ENCODE assay signal across 9 mouse cellular contexts in the genomic region with DNA sequence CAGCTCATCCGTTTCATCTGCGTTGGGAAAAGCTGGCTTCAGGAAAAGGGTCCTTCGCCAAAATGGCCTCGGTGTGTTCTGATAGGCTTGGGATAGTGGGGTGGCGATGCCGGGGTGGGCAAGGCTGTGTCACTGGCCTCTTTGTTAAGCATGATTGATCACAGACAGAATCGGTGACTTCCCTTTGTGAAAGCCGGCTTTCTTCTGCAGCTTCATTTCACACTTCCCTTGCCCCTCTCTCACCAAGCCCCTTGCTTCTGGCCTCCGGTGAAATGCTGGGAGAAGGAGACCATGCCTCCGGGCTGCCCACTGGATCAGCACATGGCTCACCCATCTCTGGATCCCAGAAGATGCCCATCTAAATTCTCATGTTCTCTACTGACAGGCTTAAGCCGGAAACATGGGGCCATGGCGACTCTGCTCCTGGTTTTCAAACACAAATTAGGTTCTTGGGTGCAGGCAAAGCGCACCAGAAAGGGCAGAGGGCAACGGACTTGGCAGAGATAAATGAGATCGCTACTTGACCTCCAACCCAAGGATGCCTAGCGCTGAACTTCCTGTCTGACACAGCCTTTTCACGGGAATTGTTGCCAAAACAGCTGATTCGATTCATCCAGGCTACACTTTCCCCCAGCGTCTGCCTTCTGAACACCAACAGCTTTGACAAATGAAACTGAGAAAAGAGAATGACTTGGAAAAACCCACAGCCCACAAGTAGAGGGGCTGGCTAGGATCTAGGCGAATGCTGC.
DNase-seq lines count a peak whose midpoint lies in the region; ATAC-seq and TF ChIP-seq lines count a peak whose summit lies in the region.
"Had no signal": no experiment of that assay in that cellular context is flagged by ENCODE, and none has a peak within 500 bp of the region (broad histone marks: within the 10 kb centered on the region; RNA-seq: fewer than 3 reads in every experiment).

No protein-coding gene starts in this region.

- H3K9me3 ChIP-seq in heart, embryonic 13.5 days: no peaks in the 10 kb centered on the region
- H3K9me3 ChIP-seq in forebrain, embryonic 16.5 days (ENCODE audit: control insufficient read depth, low read length): no peaks in the 10 kb centered on the region
- H3K9me3 ChIP-seq in limb, embryonic 12.5 days: no peaks in the 10 kb centered on the region
- no peaks in the 10 kb centered on the region for H3K9me3 ChIP-seq in neural tube, embryonic 13.5 days
- H3K9me3 ChIP-seq: liver, embryonic 15.5 days had no signal

- no peak for TF ChIP-seq CTCF in layer of hippocampus, adult 2 months (conservative IDR thresholded peaks at IDR 0.05)

- H3K4me3 ChIP-seq in heart, embryonic 13.5 days: peak overlapping the region; percentile 17; the same call in 1 of the 2 replicates
- no peak overlapping the region for H3K4me3 ChIP-seq in forebrain, embryonic 16.5 days (replicated peaks; ENCODE audit: low read length)
- no peak overlapping the region for H3K4me3 ChIP-seq in limb, embryonic 12.5 days (replicated peaks)
- peak overlapping the region; percentile 9; the same call in 1 of the 2 replicates for H3K4me3 ChIP-seq in neural tube, embryonic 13.5 days
- H3K4me3 ChIP-seq in layer of hippocampus, adult 2 months: no peak overlapping the region
- H3K4me3 ChIP-seq: liver, embryonic 15.5 days had no signal

- H3K36me3 ChIP-seq in heart, embryonic 13.5 days: no peaks in the 10 kb centered on the region
- H3K36me3 ChIP-seq in forebrain, embryonic 16.5 days (ENCODE audit: control insufficient read depth, insufficient read depth): no peaks in the 10 kb centered on the region
- no peaks in the 10 kb centered on the region for H3K36me3 ChIP-seq in limb, embryonic 12.5 days
- no peaks in the 10 kb centered on the region for H3K36me3 ChIP-seq in neural tube, embryonic 13.5 days
- H3K36me3 ChIP-seq: liver, embryonic 15.5 days had no signal

- H3K9ac ChIP-seq in heart, embryonic 13.5 days: no peak overlapping the region
- H3K9ac ChIP-seq in forebrain, embryonic 16.5 days (replicated peaks; ENCODE audit: low read depth, low read length): no peak overlapping the region
- H3K9ac ChIP-seq in limb, embryonic 12.5 days (replicated peaks): no peak overlapping the region
- peak overlapping the region; percentile 48 for H3K9ac ChIP-seq in neural tube, embryonic 13.5 days
- H3K9ac ChIP-seq: liver, embryonic 15.5 days had no signal

- H3K27me3 ChIP-seq in heart, embryonic 13.5 days (replicated peaks): no peaks in the 10 kb centered on the region
- H3K27me3 ChIP-seq in forebrain, embryonic 16.5 days (replicated peaks; ENCODE audit: control insufficient read depth, insufficient read depth, low read length): peaks cover 5% of the 10 kb centered on the region; the same call in 1 of the 2 replicates
- H3K27me3 ChIP-seq in limb, embryonic 12.5 days: peaks cover 16% of the 10 kb centered on the region; the same call in 1 of the 2 replicates
- 0 out of 2 replicates have a peak, but pooled peaks cover 5% of the 10 kb centered on the region for H3K27me3 ChIP-seq in neural tube, embryonic 13.5 days
- H3K27me3 ChIP-seq: liver, embryonic 15.5 days had no signal

- intact Hi-C loops in heart, postnatal 25 days (cut with DNase I): loop anchor here (10.0 kb wide), 1 partner anchor 507 kb away; no protein-coding TSS in a partner anchor

- H3K4me1 ChIP-seq in heart, embryonic 13.5 days: peaks cover 10% of the 10 kb centered on the region; the same call in 1 of the 2 replicates
- peaks cover 10% of the 10 kb centered on the region; the same call in 1 of the 2 replicates for H3K4me1 ChIP-seq in forebrain, embryonic 16.5 days (replicated peaks; ENCODE audit: control insufficient read depth, insufficient read depth, low read length)
- 0 out of 2 replicates have a peak, but pooled peaks cover 6% of the 10 kb centered on the region for H3K4me1 ChIP-seq in limb, embryonic 12.5 days (replicated peaks)
- peaks cover 37% of the 10 kb centered on the region for H3K4me1 ChIP-seq in neural tube, embryonic 13.5 days (replicated peaks)
- H3K4me1 ChIP-seq: liver, embryonic 15.5 days had no signal

- H3K4me2 ChIP-seq in heart, embryonic 13.5 days: peak overlapping the region; percentile 38
- peak overlapping the region; percentile 0; the same call in 1 of the 2 replicates for H3K4me2 ChIP-seq in forebrain, embryonic 16.5 days (ENCODE audit: low read length)
- H3K4me2 ChIP-seq in limb, embryonic 12.5 days: peak overlapping the region; percentile 37
- peak overlapping the region; percentile 48 for H3K4me2 ChIP-seq in neural tube, embryonic 13.5 days
- H3K4me2 ChIP-seq: liver, embryonic 15.5 days had no signal

- no peak for ATAC-seq in heart, embryonic 13.5 days (ENCODE audit: extremely low read depth, insufficient number of reproducible peaks, low FRiP score, low TSS enrichment)
- peak; percentile 36 for ATAC-seq in forebrain, embryonic 16.5 days
- no peak for ATAC-seq in limb, embryonic 12.5 days (ENCODE audit: insufficient number of reproducible peaks, insufficient read depth, low FRiP score, low TSS enrichment, low read depth)
- ATAC-seq in neural tube, embryonic 13.5 days (ENCODE audit: low read depth): peak; percentile 66
- no peak for ATAC-seq in erythroblast, adult 5-6 weeks (replicated peaks; ENCODE audit: low FRiP score, poor library complexity, severe bottlenecking)

- no peak for DNase-seq in heart, postnatal 25 days (ENCODE audit: low spot score)
- no peak for DNase-seq in cerebellum, postnatal 25 days
- DNase-seq in layer of hippocampus, adult 2 months (ENCODE audit: low spot score in 2 of 2): no peak

- no peak overlapping the region for H3K27ac ChIP-seq in heart, embryonic 13.5 days (replicated peaks)
- H3K27ac ChIP-seq in forebrain, embryonic 16.5 days (ENCODE audit: low read length): no peak overlapping the region
- no peak overlapping the region for H3K27ac ChIP-seq in limb, embryonic 12.5 days
- peak overlapping the region; percentile 78 for H3K27ac ChIP-seq in neural tube, embryonic 13.5 days (replicated peaks)
- H3K27ac ChIP-seq in layer of hippocampus, adult 2 months: no peak overlapping the region
- H3K27ac ChIP-seq: liver, embryonic 15.5 days had no signal

- 44% methylated on average over 20 of the region's 20 CpGs for WGBS in heart, embryonic 13.5 days
- 28% methylated on average over 20 of the region's 20 CpGs for WGBS in forebrain, embryonic 16.5 days
- 11% methylated on average over 20 of the region's 20 CpGs for WGBS in limb, embryonic 12.5 days
- WGBS in neural tube, embryonic 13.5 days: 4% methylated on average over 20 of the region's 20 CpGs

Comparison
In these comparisons a context has a peak if more than half of its experiments do, and no peak if none do; other contexts are left out.
1. ATAC-seq: peak in forebrain, embryonic 16.5 days (single experiment) and neural tube, embryonic 13.5 days (single experiment); none in heart, embryonic 13.5 days (single experiment), limb, embryonic 12.5 days (single experiment) and erythroblast, adult 5-6 weeks (single experiment).
2. H3K4me3 ChIP-seq: peak in heart, embryonic 13.5 days (single experiment) and neural tube, embryonic 13.5 days (single experiment); none in forebrain, embryonic 16.5 days (single experiment), limb, embryonic 12.5 days (single experiment) and layer of hippocampus, adult 2 months (single experiment).
3. Peak in every context shown above with its lines, with median percentiles within 50 percentile points of each other: H3K4me2 ChIP-seq.